Mouse (Mus musculus): ENCODE data around the gene Nudt6. TPM values are rescaled to one million over a fixed set of nuclear protein-coding genes. Genes with fewer than 3 reads are reported as not detected.

Gene Nudt6
- polyA plus RNA-seq, 1 experiment from 2014 or later, result 11.5 TPM

DNA sequence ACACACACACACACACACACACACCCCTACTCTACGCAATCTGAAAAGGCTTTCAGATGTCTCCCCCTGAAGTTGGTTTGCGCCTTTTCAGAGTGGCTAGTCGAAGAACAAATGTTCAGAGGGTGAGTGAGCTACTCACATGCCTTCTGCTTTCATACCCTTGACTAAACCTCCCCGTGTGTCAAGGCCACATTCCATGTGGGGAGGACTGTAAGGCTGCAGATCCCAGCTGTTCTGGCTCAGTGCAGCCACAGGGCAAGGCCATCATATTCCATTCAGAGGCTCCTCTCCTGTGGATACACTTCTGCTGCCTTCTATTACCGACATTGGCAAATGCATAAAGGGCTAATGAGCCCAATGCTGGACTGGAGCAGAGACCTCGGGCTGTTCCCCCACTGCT is 41.6 kb downstream of the Nudt6 start:
- WGBS, result 80% methylated on average over 6 of the region's 6 CpGs
- no peak overlapping the region for H3K27ac ChIP-seq (ENCODE audit: low read depth, low read length)

GRCm38 (mm10) chr3:37377926-37378325 is 42.1 kb downstream of the Nudt6 start:
- Histone ChIP-seq H3K27ac (ENCODE audit: low read depth, low read length) (no peak overlapping the region), H3K9ac (ENCODE audit: low read depth, low read length) (no peak overlapping the region), H3K4me3 (ENCODE audit: low read depth, low read length) (no peak overlapping the region), H3K4me1 (replicated peaks; ENCODE audit: control insufficient read depth, insufficient read depth, low read length) (no peaks in the 10 kb centered on the region), H3K9me3 (ENCODE audit: control insufficient read depth, low read length) (no peaks in the 10 kb centered on the region), H3K36me3 (ENCODE audit: control insufficient read depth, insufficient read depth, low read length) (no peaks in the 10 kb centered on the region), H3K4me2 (no peak overlapping the region), H3K27me3 (replicated peaks; ENCODE audit: control insufficient read depth, insufficient read depth, low read length) (no peaks in the 10 kb centered on the region)
- WGBS, result 78% methylated on average over 6 of the region's 6 CpGs
- no peak for ATAC-seq (replicated peaks; ENCODE audit: low FRiP score)
- DNase-seq (ENCODE audit: low spot score), result no peak

More for the DNA sequence above, 41.6 kb downstream of the Nudt6 start:
- no peaks in the 10 kb centered on the region for H3K27me3 ChIP-seq (replicated peaks; ENCODE audit: control insufficient read depth, insufficient read depth, low read length)
- H3K4me1 ChIP-seq (replicated peaks; ENCODE audit: control insufficient read depth, insufficient read depth, low read length), result no peaks in the 10 kb centered on the region
- H3K9ac ChIP-seq (ENCODE audit: low read depth, low read length), result no peak overlapping the region
- no peak overlapping the region for H3K4me2 ChIP-seq
- no peaks in the 10 kb centered on the region for H3K9me3 ChIP-seq (ENCODE audit: control insufficient read depth, low read length)
- H3K36me3 ChIP-seq (ENCODE audit: control insufficient read depth, insufficient read depth, low read length), result no peaks in the 10 kb centered on the region
- DNase-seq (ENCODE audit: low spot score) (no peak), ATAC-seq (replicated peaks; ENCODE audit: low FRiP score) (no peak)
- H3K4me3 ChIP-seq (ENCODE audit: low read depth, low read length), result no peak overlapping the region

DNA sequence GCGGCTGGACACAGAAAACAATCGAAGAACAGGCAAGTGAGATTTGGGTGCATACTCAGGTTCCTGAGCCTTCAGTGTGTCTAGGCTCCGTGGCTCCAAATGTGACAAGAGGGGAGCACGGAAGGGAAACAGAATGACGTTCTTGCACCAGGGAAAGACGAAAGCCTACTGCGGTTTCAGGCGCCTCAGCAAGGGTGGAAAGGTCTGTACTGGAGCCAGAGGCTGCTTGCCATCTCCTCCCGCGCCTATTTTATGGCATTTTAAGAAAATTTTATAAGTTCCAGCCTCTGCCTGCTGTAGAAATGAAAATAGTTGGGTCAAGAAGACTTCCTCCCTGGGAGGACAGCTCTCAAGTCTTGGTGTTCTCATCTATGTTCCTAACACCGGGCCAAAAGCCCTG is 46.3 kb downstream of the Nudt6 start:
- Histone ChIP-seq H3K4me2 (no peak overlapping the region), H3K27me3 (replicated peaks; ENCODE audit: control insufficient read depth, insufficient read depth, low read length) (no peaks in the 10 kb centered on the region), H3K9ac (ENCODE audit: low read depth, low read length) (no peak overlapping the region), H3K27ac (ENCODE audit: low read depth, low read length) (no peak overlapping the region), H3K9me3 (ENCODE audit: control insufficient read depth, low read length) (no peaks in the 10 kb centered on the region), H3K36me3 (ENCODE audit: control insufficient read depth, insufficient read depth, low read length) (no peaks in the 10 kb centered on the region), H3K4me1 (replicated peaks; ENCODE audit: control insufficient read depth, insufficient read depth, low read length) (no peaks in the 10 kb centered on the region), H3K4me3 (ENCODE audit: low read depth, low read length) (no peak overlapping the region)
- no peak for DNase-seq (ENCODE audit: low spot score)
- 87% methylated on average over 11 of the region's 11 CpGs for WGBS
- ATAC-seq (replicated peaks; ENCODE audit: low FRiP score), result no peak

DNA sequence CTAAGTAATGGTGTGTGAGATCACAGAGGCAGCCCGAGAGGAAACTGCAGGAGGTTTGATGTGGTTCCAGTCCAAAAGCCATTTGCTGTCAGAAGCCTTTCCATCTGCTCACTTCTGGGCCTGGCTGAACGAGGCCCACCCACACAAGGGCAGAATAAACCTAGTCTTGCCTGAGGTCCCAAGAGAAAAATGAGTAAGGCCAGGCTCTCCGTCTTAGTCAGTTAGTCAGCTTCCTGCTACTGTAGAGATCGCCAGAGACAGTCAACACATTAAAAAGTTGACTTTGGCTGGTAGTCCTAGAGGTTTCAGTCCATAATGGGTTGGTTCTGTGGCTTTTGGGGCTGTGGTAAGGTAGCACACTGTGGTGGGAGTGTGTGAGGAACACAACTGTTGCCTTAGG is 49.6 kb downstream of the Nudt6 start:
- Histone ChIP-seq H3K27me3 (replicated peaks; ENCODE audit: control insufficient read depth, insufficient read depth, low read length) (no peaks in the 10 kb centered on the region), H3K36me3 (ENCODE audit: control insufficient read depth, insufficient read depth, low read length) (no peaks in the 10 kb centered on the region), H3K9me3 (ENCODE audit: control insufficient read depth, low read length) (no peaks in the 10 kb centered on the region), H3K4me1 (replicated peaks; ENCODE audit: control insufficient read depth, insufficient read depth, low read length) (no peaks in the 10 kb centered on the region), H3K4me2 (no peak overlapping the region), H3K27ac (ENCODE audit: low read depth, low read length) (no peak overlapping the region), H3K4me3 (ENCODE audit: low read depth, low read length) (no peak overlapping the region), H3K9ac (ENCODE audit: low read depth, low read length) (no peak overlapping the region)
- WGBS, result 69% methylated on average over 4 of the region's 4 CpGs
- ATAC-seq (replicated peaks; ENCODE audit: low FRiP score) (no peak), DNase-seq (ENCODE audit: low spot score) (no peak)

DNA sequence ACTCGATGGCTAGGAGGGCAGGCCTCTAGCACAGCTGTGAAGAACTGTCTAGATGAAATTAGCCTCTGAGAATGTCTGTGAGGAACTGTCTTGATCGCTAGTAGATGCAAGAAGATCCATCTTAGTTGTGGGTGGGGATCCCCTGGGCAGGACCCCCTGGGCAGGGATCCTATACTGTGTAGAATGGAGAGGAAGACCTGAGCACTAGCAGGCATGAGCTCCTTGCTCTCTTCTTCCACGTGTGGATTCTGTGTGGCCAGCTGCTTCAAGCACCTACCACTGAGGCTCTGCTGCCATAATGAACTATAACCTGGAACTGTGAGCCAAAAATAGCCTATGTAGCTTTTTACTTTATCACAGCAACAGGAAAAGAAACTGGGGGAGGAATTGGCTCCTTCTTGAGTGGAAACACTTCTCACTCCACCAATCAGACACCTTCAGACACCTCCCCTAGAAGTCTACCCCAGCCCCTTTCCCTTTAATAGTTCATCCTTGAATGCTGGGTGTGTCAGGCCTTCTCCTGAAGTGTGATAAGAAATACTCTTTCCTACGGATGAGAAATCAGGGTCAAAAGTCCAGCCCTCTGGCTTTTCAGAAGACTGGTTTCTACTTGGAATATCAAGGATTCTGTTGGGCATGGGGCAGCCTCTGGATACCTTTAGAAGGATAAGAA is 53.5 kb downstream of the Nudt6 start:
- Histone ChIP-seq H3K4me1 (replicated peaks; ENCODE audit: control insufficient read depth, insufficient read depth, low read length) (no peaks in the 10 kb centered on the region), H3K4me3 (ENCODE audit: low read depth, low read length) (no peak overlapping the region), H3K36me3 (ENCODE audit: control insufficient read depth, insufficient read depth, low read length) (no peaks in the 10 kb centered on the region), H3K27ac (ENCODE audit: low read depth, low read length) (no peak overlapping the region), H3K27me3 (replicated peaks; ENCODE audit: control insufficient read depth, insufficient read depth, low read length) (no peaks in the 10 kb centered on the region), H3K4me2 (no peak overlapping the region), H3K9ac (ENCODE audit: low read depth, low read length) (no peak overlapping the region), H3K9me3 (ENCODE audit: control insufficient read depth, low read length) (no peaks in the 10 kb centered on the region)
- DNase-seq (ENCODE audit: low spot score) (no peak), ATAC-seq (replicated peaks; ENCODE audit: low FRiP score) (no peak)
- 51% methylated on average over 4 of the region's 4 CpGs for WGBS

DNA sequence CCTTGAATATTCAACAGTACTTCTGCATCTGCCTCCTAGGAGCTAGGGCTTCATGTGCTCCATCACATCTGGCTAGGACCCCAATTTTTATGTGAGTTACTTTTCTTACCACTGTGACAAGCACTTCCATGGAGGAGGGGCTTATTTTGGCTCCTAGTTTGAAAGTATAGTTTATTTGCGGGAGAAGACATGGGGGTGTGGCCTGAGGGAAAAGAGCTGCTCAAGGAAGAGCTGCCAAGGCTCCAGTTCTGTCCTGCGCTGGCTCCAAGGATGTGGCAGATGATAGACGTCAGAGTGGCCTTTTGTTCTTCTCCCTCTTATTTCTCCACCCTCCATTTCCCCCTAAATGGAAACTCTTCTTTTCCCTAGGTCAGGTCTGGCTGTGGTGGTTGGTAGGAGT is 54.0 kb downstream of the Nudt6 start:
- Histone ChIP-seq H3K4me2 (no peak overlapping the region), H3K9me3 (ENCODE audit: control insufficient read depth, low read length) (no peaks in the 10 kb centered on the region), H3K4me3 (ENCODE audit: low read depth, low read length) (no peak overlapping the region), H3K36me3 (ENCODE audit: control insufficient read depth, insufficient read depth, low read length) (no peaks in the 10 kb centered on the region), H3K27ac (ENCODE audit: low read depth, low read length) (no peak overlapping the region), H3K9ac (ENCODE audit: low read depth, low read length) (no peak overlapping the region), H3K4me1 (replicated peaks; ENCODE audit: control insufficient read depth, insufficient read depth, low read length) (no peaks in the 10 kb centered on the region), H3K27me3 (replicated peaks; ENCODE audit: control insufficient read depth, insufficient read depth, low read length) (no peaks in the 10 kb centered on the region)
- no peak for DNase-seq (ENCODE audit: low spot score)
- WGBS, result 52% methylated on average over 3 of the region's 3 CpGs
- ATAC-seq (replicated peaks; ENCODE audit: low FRiP score), result no peak

DNA sequence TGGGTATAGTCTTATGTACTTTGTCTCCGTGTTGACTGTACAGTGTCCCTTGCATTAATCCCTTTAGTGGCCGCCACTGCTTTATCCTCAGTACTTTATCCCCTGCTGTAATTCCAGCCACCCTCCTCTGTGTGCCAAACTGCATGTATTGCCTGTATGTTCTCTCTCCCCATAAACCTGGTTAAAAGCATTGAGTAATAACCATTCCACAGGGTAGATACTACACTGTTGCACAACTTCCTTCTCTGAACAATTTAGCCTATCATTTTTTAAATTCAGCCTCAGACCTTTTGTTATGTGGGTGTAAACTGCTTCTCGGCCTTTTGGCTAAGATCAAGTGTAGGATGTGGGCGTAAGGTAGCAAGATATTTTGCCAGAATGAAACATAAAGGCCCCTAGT is 54.9 kb downstream of the Nudt6 start:
- H3K36me3 ChIP-seq (ENCODE audit: control insufficient read depth, insufficient read depth, low read length), result no peaks in the 10 kb centered on the region
- no peak overlapping the region for H3K27ac ChIP-seq (ENCODE audit: low read depth, low read length)
- no peak overlapping the region for H3K4me2 ChIP-seq
- no peaks in the 10 kb centered on the region for H3K27me3 ChIP-seq (replicated peaks; ENCODE audit: control insufficient read depth, insufficient read depth, low read length)
- H3K4me1 ChIP-seq (replicated peaks; ENCODE audit: control insufficient read depth, insufficient read depth, low read length), result no peaks in the 10 kb centered on the region
- DNase-seq (ENCODE audit: low spot score) (no peak), ATAC-seq (replicated peaks; ENCODE audit: low FRiP score) (no peak)
- H3K9ac ChIP-seq (ENCODE audit: low read depth, low read length), result no peak overlapping the region
- no peaks in the 10 kb centered on the region for H3K9me3 ChIP-seq (ENCODE audit: control insufficient read depth, low read length)
- WGBS, result 77% methylated on average over 4 of the region's 4 CpGs
- no peak overlapping the region for H3K4me3 ChIP-seq (ENCODE audit: low read depth, low read length)

- H3K36me3 ChIP-seq (ENCODE audit: control insufficient read depth, insufficient read depth, low read length), result no peaks in the 10 kb centered on the region
- no peak overlapping the region for H3K4me3 ChIP-seq (ENCODE audit: low read depth, low read length)
- ATAC-seq (replicated peaks; ENCODE audit: low FRiP score), result no peak
- no peak overlapping the region for H3K4me2 ChIP-seq
- H3K27me3 ChIP-seq (replicated peaks; ENCODE audit: control insufficient read depth, insufficient read depth, low read length), result no peaks in the 10 kb centered on the region
- no peaks in the 10 kb centered on the region for H3K4me1 ChIP-seq (replicated peaks; ENCODE audit: control insufficient read depth, insufficient read depth, low read length)
- H3K9me3 ChIP-seq (ENCODE audit: control insufficient read depth, low read length), result no peaks in the 10 kb centered on the region
- H3K27ac ChIP-seq (ENCODE audit: low read depth, low read length), result no peak overlapping the region
- 65% methylated on average over 9 of the region's 9 CpGs for WGBS
- no peak for DNase-seq (ENCODE audit: low spot score)
- no peak overlapping the region for H3K9ac ChIP-seq (ENCODE audit: low read depth, low read length)
Measured at GRCm38 (mm10) chr3:37360729-37361128, 59.3 kb downstream of the Nudt6 start.

Data from liver, embryonic 11.5 days (tissue).